14 mouse cellular contexts compared by ENCODE assay signal in genomic region chr3:84350311-84350710, GRCm38 (mm10). TPM values are rescaled to one million over a fixed set of nuclear protein-coding genes. Genes with fewer than 3 reads are reported as not detected.
DNase-seq lines count a peak whose midpoint lies in the region; ATAC-seq and TF ChIP-seq lines count a peak whose summit lies in the region.
"Had no signal": no experiment of that assay in that cellular context is flagged by ENCODE, and none has a peak within 500 bp of the region (broad histone marks: within the 10 kb centered on the region; RNA-seq: fewer than 3 reads in every experiment).

No protein-coding gene starts in this region.

- 42% methylated on average over 6 of the region's 6 CpGs for WGBS in intestine, postnatal 0 days
- 96% methylated on average over 6 of the region's 6 CpGs for WGBS in kidney, embryonic 14.5 days

- H3K4me1 ChIP-seq in G1E (ENCODE audit: insufficient read depth, low read depth, low read length): peaks cover 77% of the 10 kb centered on the region
- no peaks in the 10 kb centered on the region for H3K4me1 ChIP-seq in intestine, postnatal 0 days (replicated peaks; ENCODE audit: control insufficient read depth, insufficient read depth, low read length)
- peaks cover 29% of the 10 kb centered on the region for H3K4me1 ChIP-seq in kidney, embryonic 14.5 days (ENCODE audit: control insufficient read depth, insufficient read depth, low read length)

- peaks cover 29% of the 10 kb centered on the region for H3K27me3 ChIP-seq in G1E (ENCODE audit: insufficient read depth, low read length)
- H3K27me3 ChIP-seq in intestine, postnatal 0 days (replicated peaks; ENCODE audit: control insufficient read depth, insufficient read depth, low read length): no peaks in the 10 kb centered on the region
- no peaks in the 10 kb centered on the region for H3K27me3 ChIP-seq in kidney, embryonic 14.5 days (ENCODE audit: control insufficient read depth, insufficient read depth, low read length)
- H3K27me3 ChIP-seq: lung, embryonic 15.5 days; neural tube, embryonic 15.5 days had no signal

- peak; percentile 88 for ATAC-seq in G1E (ENCODE audit: extremely low read depth, insufficient number of reproducible peaks, low FRiP score, poor library complexity, severe bottlenecking)
- ATAC-seq in intestine, postnatal 0 days: peak; percentile 72
- peak; percentile 73 for ATAC-seq in megakaryocyte progenitor cell, adult 5-6 weeks (replicated peaks; ENCODE audit: poor library complexity)
- ATAC-seq in kidney, embryonic 14.5 days (ENCODE audit: low FRiP score, low TSS enrichment): no peak
- ATAC-seq: forebrain, embryonic 13.5 days had no signal

- intact Hi-C loops in gastrocnemius, postnatal 14 days (cut with DNase I; ENCODE audit: low total_unique reads): loop anchor here (10.0 kb wide), 2 partner anchors 134 to 194 kb away; partner anchors contain the start of gene Fhdc1

- H3K4me2 ChIP-seq in intestine, postnatal 0 days (replicated peaks; ENCODE audit: low read depth): no peak overlapping the region
- no peak overlapping the region for H3K4me2 ChIP-seq in kidney, embryonic 14.5 days (replicated peaks; ENCODE audit: low read depth, low read length)
- H3K4me2 ChIP-seq: forebrain, embryonic 13.5 days; lung, embryonic 15.5 days; neural tube, embryonic 15.5 days had no signal

- DNase-seq in adrenal gland, postnatal 14 days: peak; percentile 46
- no peak for DNase-seq in adrenal gland, postnatal 10 days
- DNase-seq in G1E (ENCODE audit: low spot score): peak; percentile 81
- DNase-seq in gastrocnemius, postnatal 14 days: no peak
- no peak for DNase-seq in kidney, postnatal 25 days
- DNase-seq: gastrocnemius, postnatal 25 days; heart, postnatal 10 days; right cerebral cortex, postnatal 4 days had no signal

- H3K4me3 ChIP-seq in G1E (ENCODE audit: low read depth, low read length): peak overlapping the region; percentile 52; the same call in 1 of the 2 replicates
- H3K4me3 ChIP-seq in intestine, postnatal 0 days (ENCODE audit: low read depth, low read length): no peak overlapping the region
- no peak overlapping the region for H3K4me3 ChIP-seq in kidney, embryonic 14.5 days (ENCODE audit: low read length)
- H3K4me3 ChIP-seq: forebrain, embryonic 13.5 days; lung, embryonic 15.5 days; neural tube, embryonic 15.5 days had no signal

- H3K36me3 ChIP-seq in G1E (replicated peaks): no peaks in the 10 kb centered on the region
- no peaks in the 10 kb centered on the region for H3K36me3 ChIP-seq in intestine, postnatal 0 days (ENCODE audit: control insufficient read depth, insufficient read depth)
- no peaks in the 10 kb centered on the region for H3K36me3 ChIP-seq in kidney, embryonic 14.5 days (ENCODE audit: control insufficient read depth, insufficient read depth, low read length)
- H3K36me3 ChIP-seq: lung, embryonic 15.5 days; neural tube, embryonic 15.5 days had no signal

- no peak overlapping the region for H3K9ac ChIP-seq in intestine, postnatal 0 days (ENCODE audit: low read depth, low read length)
- H3K9ac ChIP-seq in kidney, embryonic 14.5 days (ENCODE audit: low read depth, low read length): no peak overlapping the region
- H3K9ac ChIP-seq: forebrain, embryonic 13.5 days; lung, embryonic 15.5 days; neural tube, embryonic 15.5 days had no signal

- no peak for TF ChIP-seq CTCF in G1E (IDR thresholded peaks at IDR 0.05; ENCODE audit: low read depth, low read length)
- TF ChIP-seq CTCF in intestine, postnatal 0 days (IDR thresholded peaks at IDR 0.05; ENCODE audit: low read depth): no peak

- H3K27ac ChIP-seq in intestine, postnatal 0 days (ENCODE audit: low read depth, low read length): no peak overlapping the region
- no peak overlapping the region for H3K27ac ChIP-seq in kidney, embryonic 14.5 days (ENCODE audit: low read depth, low read length)
- H3K27ac ChIP-seq: forebrain, embryonic 13.5 days; lung, embryonic 15.5 days; neural tube, embryonic 15.5 days had no signal

- no peaks in the 10 kb centered on the region for H3K9me3 ChIP-seq in G1E (replicated peaks)
- no peaks in the 10 kb centered on the region for H3K9me3 ChIP-seq in intestine, postnatal 0 days (ENCODE audit: control insufficient read depth)
- H3K9me3 ChIP-seq in kidney, embryonic 14.5 days (ENCODE audit: control insufficient read depth, low read length): no peaks in the 10 kb centered on the region
- H3K9me3 ChIP-seq: forebrain, embryonic 13.5 days; lung, embryonic 15.5 days; neural tube, embryonic 15.5 days had no signal

RNA-seq across cellular contexts. Expression of gene Trim2, which starts 43.6 kb away (rescaled TPM):
- 53.5 and 56.7 TPM in 2 replicates for total RNA-seq in adrenal gland, postnatal 14 days (2021)
- 10 to 100 TPM; 53.1 to 58.5 TPM for total RNA-seq in adrenal gland, postnatal 10 days (2021)
- total RNA-seq in G1E (2014; fragmentation: Nextera tagmentation) (not detected in 2 replicates), G1E (2017) (0.81 and 0.98 TPM in 2 replicates)
- not detected in 2 replicates for polyA plus RNA-seq in G1E (2012)
- polyA plus RNA-seq in intestine, postnatal 0 days (2015; fragmentation: Nextera tagmentation; extraction: Ambion mirVana): 21.2 and 22.5 TPM in 2 replicates
- total RNA-seq in megakaryocyte progenitor cell, adult 5-6 weeks (2015): 0.39 and 1.5 TPM in 2 replicates
- 0.46 and 1.1 TPM in 2 replicates for total RNA-seq in megakaryocyte progenitor cell, adult 5-6 weeks (2017)
- total RNA-seq in gastrocnemius, postnatal 14 days (2021): 1 to 10 TPM; 4.9 to 5.4 TPM
- 21.6 and 32.6 TPM in 2 replicates for polyA plus RNA-seq in kidney, embryonic 14.5 days (2014; fragmentation: Nextera tagmentation; extraction: Ambion mirVana)

Comparison
In these comparisons a context has a peak if more than half of its experiments do, and no peak if none do; other contexts are left out.
1. DNase-seq: peak in adrenal gland, postnatal 14 days (single experiment) and G1E (single experiment); none in adrenal gland, postnatal 10 days (single experiment), gastrocnemius, postnatal 14 days (single experiment) and kidney, postnatal 25 days (0 of 2).